Mouse (Mus musculus) heart, embryonic 14.5 days (tissue): ENCODE measurements around the gene Gm37240. TPM values are rescaled to one million over a fixed set of nuclear protein-coding genes. Genes with fewer than 3 reads are reported as not detected.

Experiments used
- ATAC-seq: fragments of 200-750 bp; cut with Nextera tagmentation; 2 replicates; pipeline ENCODE4 v1.8.0; 2017; ENCODE audit warnings: low read depth, moderate TSS enrichment; ENCODE audit not compliant: insufficient number of reproducible peaks, insufficient read depth, low FRiP score
- H3K27ac ChIP-seq, 2 experiments: fragments of 200-500 bp in 1 of 2; fragments of 300-500 bp in 1 of 2; sonication (generic) in 1 of 2; replicated peaks in 1 of 2; 2 replicates each; pipeline ENCODE4 v1.5.1; 2012 to 2014; ENCODE audit warnings: low read depth in 2 of 2, low read length in 2 of 2, control low read depth in 1 of 2, mild to moderate bottlenecking in 1 of 2, mixed read lengths in 1 of 2; ENCODE audit not compliant: control insufficient read depth in 1 of 2, insufficient read depth in 1 of 2
- H3K27me3 ChIP-seq: fragments of 300-500 bp; sonication (generic); 2 replicates; pipeline ENCODE4 v1.6.1; 2014; ENCODE audit warnings: mild to moderate bottlenecking, low read length, control low read depth; ENCODE audit not compliant: control insufficient read depth, insufficient read depth
- H3K36me3 ChIP-seq: fragments of 300-500 bp; sonication (generic); 2 replicates; pipeline ENCODE4 v1.6.1; 2014; ENCODE audit warnings: mild to moderate bottlenecking, control low read depth, low read length, mixed read lengths; ENCODE audit not compliant: control insufficient read depth, insufficient read depth
- H3K4me1 ChIP-seq, 2 experiments: fragments of 200-500 bp in 1 of 2; fragments of 300-500 bp in 1 of 2; sonication (generic) in 1 of 2; 2 replicates each; pipeline ENCODE4 v1.6.1; 2012 to 2014; ENCODE audit warnings: low read length in 2 of 2, control low read depth in 1 of 2, mixed read lengths in 1 of 2; ENCODE audit not compliant: control insufficient read depth in 2 of 2, insufficient read depth in 2 of 2
- H3K4me2 ChIP-seq: fragments of 300-500 bp; sonication (generic); 2 replicates; pipeline ENCODE4 v1.6.1; 2014; ENCODE audit warnings: mild to moderate bottlenecking, low read length
- H3K4me3 ChIP-seq, 2 experiments: fragments of 200-500 bp in 1 of 2; fragments of 300-500 bp in 1 of 2; sonication (generic) in 1 of 2; 2 replicates each; pipeline ENCODE4 v1.5.1; 2012 to 2014; ENCODE audit warnings: low read length in 2 of 2, mild to moderate bottlenecking in 2 of 2, control low read depth in 1 of 2, low read depth in 1 of 2, moderate library complexity in 1 of 2; ENCODE audit not compliant: control insufficient read depth in 1 of 2, insufficient read depth in 1 of 2
- H3K9ac ChIP-seq: fragments of 300-500 bp; sonication (generic); 2 replicates; pipeline ENCODE4 v1.6.1; 2014; ENCODE audit warnings: mild to moderate bottlenecking, low read length
- H3K9me3 ChIP-seq: fragments of 300-500 bp; sonication (generic); 2 replicates; pipeline ENCODE4 v1.6.1; 2016; ENCODE audit warnings: low read length, control low read depth; ENCODE audit not compliant: control insufficient read depth
- WGBS: fragments of 180-500 bp; shearing (Covaris S2); extraction: QIAGEN DNeasy Blood & Tissue Kit; methylation state at CpG from one replicate; pipeline ENCODE4 v1.1.7; 2014; 5-methylcytosine and 5-hydroxymethylcytosine counted together
- polyA plus RNA-seq: library from polyadenylated mRNA; unstranded; fragments of >200 nt; fragmentation: Nextera tagmentation; extraction: Ambion mirVana; gene quantifications from 2 replicates; pipeline ENCODE4 v1.2.1, GENCODE M21; 2014

Gm37240 gene
- polyA plus RNA-seq, 1 experiment from 2014 or later, result 12.3 TPM

GRCm38 (mm10) chr3:85827283-85827682 lies 60.0 kb downstream of the Gm37240 start:
- Histone ChIP-seq H3K9ac (no peak overlapping the region), H3K4me3 (no peak overlapping the region), H3K36me3 (no peaks in the 10 kb centered on the region), H3K27me3 (no peaks in the 10 kb centered on the region), H3K4me2 (no peak overlapping the region), H3K4me1 (no peaks in the 10 kb centered on the region), H3K27ac (no peak overlapping the region), H3K9me3 (no peaks in the 10 kb centered on the region)
- ATAC-seq, result no peak
- 49% methylated on average over 4 of the region's 4 CpGs for WGBS

GRCm38 (mm10) chr3:85820839-85821548 lies 66.3 kb downstream of the Gm37240 start:
- no peak for ATAC-seq
- WGBS, result 79% methylated on average over 15 of the region's 15 CpGs

GRCm38 (mm10) chr3:85819319-85819718 lies 68.0 kb downstream of the Gm37240 start:
- Histone ChIP-seq H3K27ac (no peak overlapping the region), H3K4me2 (no peak overlapping the region), H3K4me3 (no peak overlapping the region), H3K27me3 (no peaks in the 10 kb centered on the region), H3K36me3 (no peaks in the 10 kb centered on the region), H3K4me1 (peaks cover under 1 to 3% of the 10 kb centered on the region in 2 experiments; a peak in 2 of 4 replicates), H3K9ac (no peak overlapping the region), H3K9me3 (no peaks in the 10 kb centered on the region)
- no peak for ATAC-seq
- WGBS, result 73% methylated on average over 3 of the region's 3 CpGs

More at GRCm38 (mm10) chr3:85820839-85821548, 66.3 kb downstream of the Gm37240 start:
- Histone ChIP-seq H3K27ac (no peak overlapping the region), H3K4me2 (no peak overlapping the region), H3K4me1 (no peaks in the 10 kb centered on the region), H3K4me3 (no peak overlapping the region), H3K27me3 (no peaks in the 10 kb centered on the region), H3K9me3 (no peaks in the 10 kb centered on the region), H3K36me3 (no peaks in the 10 kb centered on the region), H3K9ac (no peak overlapping the region)

GRCm38 (mm10) chr3:85817191-85817590 lies 70.1 kb downstream of the Gm37240 start, which contains the start of gene Fam160a1:
TSS of gene Fam160a1 (minus strand) at chr3:85817291.
- Histone ChIP-seq H3K36me3 (no peaks in the 10 kb centered on the region), H3K27me3 (no peaks in the 10 kb centered on the region), H3K9ac (no peak within 1 kb of the TSS), H3K4me1 (peaks cover 7 to 14% of the 10 kb centered on the region in 2 experiments), H3K27ac (no peak within 1 kb of the TSS), H3K9me3 (no peaks in the 10 kb centered on the region), H3K4me3 (no peak within 1 kb of the TSS), H3K4me2 (no peak within 1 kb of the TSS)
- WGBS, result 88% methylated on average over 2 of the region's 2 CpGs
- no peak for ATAC-seq

GRCm38 (mm10) chr3:85814241-85814640 lies 73.1 kb downstream of the Gm37240 start:
- no peak for ATAC-seq
- Histone ChIP-seq H3K36me3 (no peaks in the 10 kb centered on the region), H3K9me3 (no peaks in the 10 kb centered on the region), H3K27me3 (no peaks in the 10 kb centered on the region), H3K4me2 (no peak overlapping the region), H3K4me3 (no peak overlapping the region), H3K27ac (no peak overlapping the region), H3K4me1 (peaks cover 7 to 17% of the 10 kb centered on the region in 2 experiments), H3K9ac (no peak overlapping the region)
- 42% methylated on average over 7 of the region's 7 CpGs for WGBS

GRCm38 (mm10) chr3:85813101-85814014 lies 74.0 kb downstream of the Gm37240 start:
- H3K4me1 ChIP-seq, result peaks cover 7 to 17% of the 10 kb centered on the region in 2 experiments
- no peak for ATAC-seq
- no peak overlapping the region for H3K4me3 ChIP-seq
- H3K27ac ChIP-seq, result no peak overlapping the region
- no peak overlapping the region for H3K4me2 ChIP-seq
- H3K9ac ChIP-seq, result no peak overlapping the region
- 62% methylated on average over 4 of the region's 4 CpGs for WGBS
- no peaks in the 10 kb centered on the region for H3K36me3 ChIP-seq
- no peaks in the 10 kb centered on the region for H3K9me3 ChIP-seq
- H3K27me3 ChIP-seq, result no peaks in the 10 kb centered on the region

GRCm38 (mm10) chr3:85812010-85812409 lies 75.3 kb downstream of the Gm37240 start:
- H3K4me1 ChIP-seq, result peaks cover 7 to 17% of the 10 kb centered on the region in 2 experiments
- ATAC-seq, result no peak
- H3K4me2 ChIP-seq, result no peak overlapping the region
- H3K9me3 ChIP-seq, result no peaks in the 10 kb centered on the region
- H3K27ac ChIP-seq, result no peak overlapping the region
- no peaks in the 10 kb centered on the region for H3K36me3 ChIP-seq
- WGBS, result 69% methylated on average over 5 of the region's 5 CpGs
- no peak overlapping the region for H3K4me3 ChIP-seq
- no peak overlapping the region for H3K9ac ChIP-seq
- H3K27me3 ChIP-seq, result no peaks in the 10 kb centered on the region
